Mouse (Mus musculus): ENCODE data around the gene Creb3l1. TPM values are rescaled to one million over a fixed set of nuclear protein-coding genes. Genes with fewer than 3 reads are reported as not detected.

Gene Creb3l1
- polyA plus RNA-seq, 1 experiment from 2014 or later, result 10.9 TPM

GRCm38 (mm10) chr2:91947397-91948150 is 76.7 kb downstream of the Creb3l1 start:
- ATAC-seq (ENCODE audit: low FRiP score, low read depth), result peak; percentile 30; the same call in 1 of the 2 replicates

GRCm38 (mm10) chr2:91946836-91947235 is 77.5 kb downstream of the Creb3l1 start:
- Histone ChIP-seq H3K4me1 (peaks cover 58% of the 10 kb centered on the region), H3K4me2 (replicated peaks) (no peak overlapping the region), H3K27ac (no peak overlapping the region), H3K9me3 (no peaks in the 10 kb centered on the region), H3K27me3 (no peaks in the 10 kb centered on the region), H3K9ac (no peak overlapping the region), H3K4me3 (no peak overlapping the region), H3K36me3 (peaks cover 7% of the 10 kb centered on the region; the same call in 1 of the 2 replicates)
- no peak for ATAC-seq (ENCODE audit: low FRiP score, low read depth)
- 65% methylated on average over 6 of the region's 6 CpGs for WGBS

More at GRCm38 (mm10) chr2:91947397-91948150, 76.7 kb downstream of the Creb3l1 start:
- Histone ChIP-seq H3K4me3 (no peak overlapping the region), H3K4me1 (peaks cover 58% of the 10 kb centered on the region), H3K9ac (0 out of 2 replicates have a peak overlapping the region, but pooled peaks have one; percentile 39), H3K36me3 (peaks cover 3% of the 10 kb centered on the region; the same call in 1 of the 2 replicates), H3K9me3 (no peaks in the 10 kb centered on the region), H3K27ac (peak overlapping the region; percentile 52; the same call in 1 of the 2 replicates), H3K4me2 (replicated peaks) (no peak overlapping the region), H3K27me3 (no peaks in the 10 kb centered on the region)
- 59% methylated on average over 11 of the region's 11 CpGs for WGBS

- Histone ChIP-seq H3K4me3 (no peak within 1 kb of the TSS), H3K27ac (no peak within 1 kb of the TSS; the same call in 1 of the 2 replicates), H3K4me2 (replicated peaks) (no peak within 1 kb of the TSS), H3K27me3 (no peaks in the 10 kb centered on the region), H3K9me3 (no peaks in the 10 kb centered on the region), H3K9ac (peak within 1 kb of the TSS; percentile 26; the same call in 1 of the 2 replicates), H3K36me3 (peaks cover 13% of the 10 kb centered on the region), H3K4me1 (peaks cover 53% of the 10 kb centered on the region)
- no peak for ATAC-seq (ENCODE audit: low FRiP score, low read depth)
- 90% methylated on average over 18 of the region's 18 CpGs for WGBS
Observed at GRCm38 (mm10) chr2:91945483-91945882, 78.8 kb downstream of the Creb3l1 start, which contains the start of gene Gm9821. Gm9821 (plus strand) TSS chr2:91945703.

GRCm38 (mm10) chr2:91944170-91944950 is 79.9 kb downstream of the Creb3l1 start:
- Histone ChIP-seq H3K4me2 (replicated peaks) (no peak overlapping the region), H3K27me3 (no peaks in the 10 kb centered on the region), H3K4me3 (no peak overlapping the region), H3K4me1 (peaks cover 42% of the 10 kb centered on the region), H3K36me3 (peaks cover 24% of the 10 kb centered on the region), H3K9ac (peak overlapping the region; percentile 26; the same call in 1 of the 2 replicates), H3K27ac (no peak overlapping the region; the same call in 1 of the 2 replicates), H3K9me3 (no peaks in the 10 kb centered on the region)
- WGBS, result 42% methylated on average over 13 of the region's 13 CpGs
- peak; percentile 67 for ATAC-seq (ENCODE audit: low FRiP score, low read depth)

GRCm38 (mm10) chr2:91942356-91942755 is 81.9 kb downstream of the Creb3l1 start:
- no peak overlapping the region for H3K4me2 ChIP-seq (replicated peaks)
- no peaks in the 10 kb centered on the region for H3K27me3 ChIP-seq
- no peak overlapping the region for H3K27ac ChIP-seq
- H3K36me3 ChIP-seq, result peaks cover 44% of the 10 kb centered on the region
- H3K4me3 ChIP-seq, result no peak overlapping the region
- H3K4me1 ChIP-seq, result peaks cover 23% of the 10 kb centered on the region
- no peaks in the 10 kb centered on the region for H3K9me3 ChIP-seq
- H3K9ac ChIP-seq, result no peak overlapping the region
- WGBS, result 74% methylated on average over 6 of the region's 6 CpGs
- ATAC-seq (ENCODE audit: low FRiP score, low read depth), result no peak

GRCm38 (mm10) chr2:91939303-91939935 is 84.9 kb downstream of the Creb3l1 start:
- 82% methylated on average over 15 of the region's 15 CpGs for WGBS

GRCm38 (mm10) chr2:91936154-91936553 is 88.1 kb downstream of the Creb3l1 start:
- Histone ChIP-seq H3K9me3 (no peaks in the 10 kb centered on the region), H3K9ac (no peak overlapping the region), H3K4me3 (no peak overlapping the region), H3K4me2 (replicated peaks) (no peak overlapping the region), H3K4me1 (peaks cover 25% of the 10 kb centered on the region), H3K36me3 (peaks cover 63% of the 10 kb centered on the region), H3K27ac (no peak overlapping the region), H3K27me3 (no peaks in the 10 kb centered on the region)
- no peak for ATAC-seq (ENCODE audit: low FRiP score, low read depth)
- WGBS, result 88% methylated on average over 7 of the region's 7 CpGs

More at GRCm38 (mm10) chr2:91939303-91939935, 84.9 kb downstream of the Creb3l1 start:
- Histone ChIP-seq H3K9ac (0 out of 2 replicates have a peak overlapping the region, but pooled peaks have one; percentile 8), H3K4me2 (replicated peaks) (no peak overlapping the region), H3K36me3 (peaks cover 70% of the 10 kb centered on the region), H3K9me3 (no peaks in the 10 kb centered on the region), H3K4me1 (peaks cover 6% of the 10 kb centered on the region), H3K4me3 (no peak overlapping the region), H3K27me3 (no peaks in the 10 kb centered on the region), H3K27ac (no peak overlapping the region)
- ATAC-seq (ENCODE audit: low FRiP score, low read depth), result no peak

- Histone ChIP-seq H3K4me2 (replicated peaks) (no peak overlapping the region), H3K9ac (no peak overlapping the region), H3K4me1 (peaks cover 26% of the 10 kb centered on the region), H3K9me3 (no peaks in the 10 kb centered on the region), H3K4me3 (no peak overlapping the region), H3K36me3 (peaks cover 54% of the 10 kb centered on the region), H3K27ac (no peak overlapping the region), H3K27me3 (no peaks in the 10 kb centered on the region)
- WGBS, result 90% methylated on average over 9 of the region's 9 CpGs
- ATAC-seq (ENCODE audit: low FRiP score, low read depth), result no peak
Observed at GRCm38 (mm10) chr2:91934826-91935525, 89.3 kb downstream of the Creb3l1 start.

- 51% methylated on average over 8 of the region's 8 CpGs for WGBS
- H3K9ac ChIP-seq, result 0 out of 2 replicates have a peak overlapping the region, but pooled peaks have one; percentile 43
- peaks cover 35% of the 10 kb centered on the region for H3K4me1 ChIP-seq
- no peaks in the 10 kb centered on the region for H3K9me3 ChIP-seq
- no peaks in the 10 kb centered on the region for H3K27me3 ChIP-seq
- peak overlapping the region; percentile 99; the same call in 1 of the 2 replicates for H3K27ac ChIP-seq
- H3K36me3 ChIP-seq, result peaks cover 54% of the 10 kb centered on the region
- 0 out of 2 replicates have a peak overlapping the region, but pooled peaks have one; percentile 86 for H3K4me2 ChIP-seq (replicated peaks)
- ATAC-seq (ENCODE audit: low FRiP score, low read depth), result no peak
- no peak overlapping the region for H3K4me3 ChIP-seq
Observed at GRCm38 (mm10) chr2:91934016-91934415, 90.3 kb downstream of the Creb3l1 start.

- Histone ChIP-seq H3K4me1 (peaks cover 40% of the 10 kb centered on the region), H3K4me3 (no peak overlapping the region), H3K27ac (peak overlapping the region; percentile 99; the same call in 1 of the 2 replicates), H3K4me2 (replicated peaks) (peak overlapping the region; percentile 86), H3K9ac (0 out of 2 replicates have a peak overlapping the region, but pooled peaks have one; percentile 43), H3K27me3 (no peaks in the 10 kb centered on the region), H3K9me3 (no peaks in the 10 kb centered on the region), H3K36me3 (peaks cover 54% of the 10 kb centered on the region)
- no peak for ATAC-seq (ENCODE audit: low FRiP score, low read depth)
- 15% methylated on average over 9 of the region's 9 CpGs for WGBS
Observed at GRCm38 (mm10) chr2:91933471-91933870, 90.8 kb downstream of the Creb3l1 start.

All from limb, embryonic 13.5 days (tissue).